Mouse (Mus musculus): Measurements from ENCODE around the gene Sfswap.

DNA sequence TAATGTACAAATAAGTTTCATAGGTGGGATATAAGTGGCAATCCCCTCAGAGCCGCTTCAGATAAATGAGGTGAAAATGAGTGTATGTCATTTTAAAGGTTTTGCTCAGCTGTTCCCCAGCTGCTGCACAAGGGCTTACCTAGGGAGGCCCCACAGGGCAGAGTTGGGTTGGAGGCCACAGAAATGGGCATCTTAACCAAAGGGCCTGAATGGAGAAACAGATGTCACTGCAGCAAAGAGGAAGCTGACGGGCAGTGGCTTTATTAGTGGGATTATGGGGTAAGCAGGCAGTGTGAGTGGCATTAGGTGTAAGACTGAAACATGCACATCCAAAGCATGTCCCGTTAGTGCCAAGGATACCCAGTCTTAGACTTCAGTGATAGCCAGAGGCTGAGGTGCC is 20.9 kb downstream of the Sfswap start:
- TF ChIP-seq CTCF (IDR thresholded peaks at IDR 0.05; ENCODE audit: low read depth, low read length) (no peak), TAL1 (conservative IDR thresholded peaks at IDR 0.05; ENCODE audit: low read depth, low read length) (no peak), POLR2AphosphoS5 (IDR thresholded peaks at IDR 0.05; ENCODE audit: insufficient replicate concordance, low read depth, low read length) (no peak), GATA1 (IDR thresholded peaks at IDR 0.05; ENCODE audit: borderline replicate concordance, low read length) (no peak)
